Mouse (Mus musculus) myocyte (in vitro differentiated cells): ENCODE measurements at regions not wholly inside any gene's neighbourhood (a gene's known extent, or its start where the extent isn't known, plus 50 kb on each side); places are given as distances from the start of the nearest gene placed in this dataset.

Source experiments
- E2F4 ChIP-seq: IDR thresholded peaks from one replicate; pipeline ENCODE4 v1.6.1; 2011; ENCODE audit warnings: mild to moderate bottlenecking, control low read depth, moderate library complexity; ENCODE audit not compliant: insufficient read depth
- MAX ChIP-seq: IDR thresholded peaks from one replicate; pipeline ENCODE4 v1.6.1; 2011; ENCODE audit warnings: low read depth, mild to moderate bottlenecking, control low read depth
- POLR2A ChIP-seq: IDR thresholded peaks from one replicate; pipeline ENCODE4 v1.6.1; 2011; ENCODE audit warnings: low read depth, mild to moderate bottlenecking, control low read depth, moderate library complexity; ENCODE audit not compliant: insufficient read length
- POLR2AphosphoS2 ChIP-seq: IDR thresholded peaks from one replicate; pipeline ENCODE4 v1.6.1; 2011; ENCODE audit warnings: low read depth, control low read depth; ENCODE audit not compliant: insufficient read length
- TCF12 ChIP-seq: IDR thresholded peaks from one replicate; pipeline ENCODE4 v1.6.1; 2011; ENCODE audit warnings: mild to moderate bottlenecking, control low read depth; ENCODE audit not compliant: poor library complexity, insufficient read depth, severe bottlenecking
- USF1 ChIP-seq: IDR thresholded peaks from one replicate; pipeline ENCODE4 v1.6.1; 2011; ENCODE audit warnings: low read depth, mild to moderate bottlenecking, control low read depth, moderate library complexity

- TF ChIP-seq MAX, result no peak
- no peak for TF ChIP-seq POLR2A
- TF ChIP-seq USF1, result no peak
- TF ChIP-seq POLR2AphosphoS2, result no peak
- no peak for TF ChIP-seq TCF12
- TF ChIP-seq E2F4, result no peak
These were observed 78.7 kb upstream of the Tbl1x start for GRCm38 (mm10) chrX:77432001-77432565.
